Mouse (Mus musculus) forebrain, embryonic 12.5 days (tissue): ENCODE results near the gene Ano10. TPM values are rescaled to one million over a fixed set of nuclear protein-coding genes. Genes with fewer than 3 reads are reported as not detected.

ENCODE experiments used
- ATAC-seq: fragments of 200-750 bp; cut with Nextera tagmentation; 2 replicates; pipeline ENCODE4 v1.8.0; 2017; ENCODE audit warnings: moderate TSS enrichment; ENCODE audit not compliant: low FRiP score
- H3K27ac ChIP-seq: fragments of 300-500 bp; sonication (generic); 2 replicates; pipeline ENCODE4 v1.5.1; 2016; ENCODE audit warnings: mild to moderate bottlenecking
- H3K27me3 ChIP-seq: fragments of 300-500 bp; sonication (generic); 2 replicates; pipeline ENCODE4 v1.6.1; 2016; ENCODE audit warnings: mild to moderate bottlenecking
- H3K36me3 ChIP-seq: fragments of 300-500 bp; sonication (generic); replicated peaks from 2 replicates; pipeline ENCODE4 v1.6.1; 2016; ENCODE audit warnings: mild to moderate bottlenecking
- H3K4me1 ChIP-seq: fragments of 300-500 bp; sonication (generic); 2 replicates; pipeline ENCODE4 v1.6.1; 2016
- H3K4me2 ChIP-seq: fragments of 300-500 bp; sonication (generic); 2 replicates; pipeline ENCODE4 v1.6.1; 2016; ENCODE audit warnings: mild to moderate bottlenecking, moderate library complexity
- H3K4me3 ChIP-seq: fragments of 300-500 bp; sonication (generic); replicated peaks from 2 replicates; pipeline ENCODE4 v1.5.1; 2016; ENCODE audit warnings: mild to moderate bottlenecking
- H3K9ac ChIP-seq: fragments of 300-500 bp; sonication (generic); 2 replicates; pipeline ENCODE4 v1.6.1; 2016; ENCODE audit warnings: mild to moderate bottlenecking
- H3K9me3 ChIP-seq: fragments of 300-500 bp; sonication (generic); 2 replicates; pipeline ENCODE4 v1.6.1; 2016
- WGBS: fragments of 180-500 bp; shearing (Covaris S2); methylation state at CpG from one replicate; pipeline ENCODE4 v1.1.7; 2016; 5-methylcytosine and 5-hydroxymethylcytosine counted together
- polyA plus RNA-seq: library from polyadenylated mRNA; unstranded; fragments of >200 nt; fragmentation: Nextera tagmentation; extraction: Ambion mirVana; gene quantifications from 2 replicates; pipeline ENCODE4 v1.2.1, GENCODE M21; 2016

Ano10 gene
- 36.4 and 37.0 TPM in 2 replicates for polyA plus RNA-seq

GRCm38 (mm10) chr9:122294242-122294881 lies at the start of gene Ano10:
Gene Ano10, minus strand, starts transcription at chr9:122294423.
- H3K9ac ChIP-seq: peak within 1 kb of the TSS; percentile 77
- no peaks in the 10 kb centered on the region for H3K36me3 ChIP-seq
- H3K4me2 ChIP-seq: peak within 1 kb of the TSS; percentile 62
- peak within 1 kb of the TSS; percentile 64 for H3K27ac ChIP-seq
- H3K4me1 ChIP-seq: peaks cover 13% of the 10 kb centered on the region
- no peaks in the 10 kb centered on the region for H3K27me3 ChIP-seq
- peak; percentile 97 for ATAC-seq
- 1% methylated on average over 50 of the region's 51 CpGs for WGBS
- peak within 1 kb of the TSS; percentile 72 for H3K4me3 ChIP-seq
- no peaks in the 10 kb centered on the region for H3K9me3 ChIP-seq

- Histone ChIP-seq H3K27ac (no peak overlapping the region), H3K4me2 (no peak overlapping the region), H3K9me3 (no peaks in the 10 kb centered on the region), H3K36me3 (no peaks in the 10 kb centered on the region), H3K9ac (no peak overlapping the region), H3K4me3 (no peak overlapping the region), H3K4me1 (no peaks in the 10 kb centered on the region), H3K27me3 (no peaks in the 10 kb centered on the region)
- 87% methylated on average over 7 of the region's 7 CpGs for WGBS
- ATAC-seq: no peak
These were observed 49.2 kb upstream of the Ano10 start for GRCm38 (mm10) chr9:122343399-122343798.

- Histone ChIP-seq H3K36me3 (no peaks in the 10 kb centered on the region), H3K4me1 (no peaks in the 10 kb centered on the region), H3K4me3 (no peak overlapping the region), H3K9ac (no peak overlapping the region), H3K27ac (no peak overlapping the region), H3K27me3 (no peaks in the 10 kb centered on the region), H3K4me2 (no peak overlapping the region), H3K9me3 (no peaks in the 10 kb centered on the region)
- ATAC-seq: no peak
- 70% methylated on average over 5 of the region's 5 CpGs for WGBS
These were observed 45.7 kb upstream of the Ano10 start for GRCm38 (mm10) chr9:122339972-122340371.

- H3K36me3 ChIP-seq: no peaks in the 10 kb centered on the region
- no peak overlapping the region for H3K27ac ChIP-seq
- H3K4me2 ChIP-seq: no peak overlapping the region
- WGBS: 59% methylated on average over 8 of the region's 8 CpGs
- ATAC-seq: no peak
- no peaks in the 10 kb centered on the region for H3K9me3 ChIP-seq
- no peaks in the 10 kb centered on the region for H3K27me3 ChIP-seq
- H3K9ac ChIP-seq: no peak overlapping the region
- H3K4me1 ChIP-seq: no peaks in the 10 kb centered on the region
- no peak overlapping the region for H3K4me3 ChIP-seq
These were observed 43.3 kb upstream of the Ano10 start for GRCm38 (mm10) chr9:122337510-122337931.

GRCm38 (mm10) chr9:122336677-122337076 lies 42.5 kb upstream of the Ano10 start:
- WGBS: 68% methylated on average over 2 of the region's 2 CpGs
- no peaks in the 10 kb centered on the region for H3K9me3 ChIP-seq

GRCm38 (mm10) chr9:122328199-122328598 lies 34.0 kb upstream of the Ano10 start:
- Histone ChIP-seq H3K9ac (no peak overlapping the region), H3K4me1 (no peaks in the 10 kb centered on the region), H3K27me3 (no peaks in the 10 kb centered on the region), H3K4me2 (no peak overlapping the region), H3K4me3 (no peak overlapping the region), H3K36me3 (no peaks in the 10 kb centered on the region), H3K9me3 (no peaks in the 10 kb centered on the region), H3K27ac (no peak overlapping the region)
- WGBS: 69% methylated on average over 3 of the region's 3 CpGs
- no peak for ATAC-seq

More at GRCm38 (mm10) chr9:122336677-122337076, 42.5 kb upstream of the Ano10 start:
- no peaks in the 10 kb centered on the region for H3K27me3 ChIP-seq
- ATAC-seq: no peak
- no peak overlapping the region for H3K9ac ChIP-seq
- no peak overlapping the region for H3K27ac ChIP-seq
- H3K4me2 ChIP-seq: no peak overlapping the region
- no peak overlapping the region for H3K4me3 ChIP-seq
- H3K4me1 ChIP-seq: no peaks in the 10 kb centered on the region
- no peaks in the 10 kb centered on the region for H3K36me3 ChIP-seq

- Histone ChIP-seq H3K4me1 (no peaks in the 10 kb centered on the region), H3K27me3 (no peaks in the 10 kb centered on the region), H3K4me2 (no peak overlapping the region), H3K36me3 (no peaks in the 10 kb centered on the region), H3K9ac (no peak overlapping the region), H3K4me3 (no peak overlapping the region), H3K9me3 (no peaks in the 10 kb centered on the region), H3K27ac (no peak overlapping the region)
- 95% methylated on average over 1 of the region's 1 CpGs for WGBS
- no peak for ATAC-seq
These were observed 31.8 kb upstream of the Ano10 start for GRCm38 (mm10) chr9:122325996-122326395.

- no peak overlapping the region for H3K9ac ChIP-seq
- H3K9me3 ChIP-seq: no peaks in the 10 kb centered on the region
- no peaks in the 10 kb centered on the region for H3K36me3 ChIP-seq
- no peak overlapping the region for H3K4me2 ChIP-seq
- H3K4me3 ChIP-seq: no peak overlapping the region
- no peak overlapping the region for H3K27ac ChIP-seq
- H3K27me3 ChIP-seq: no peaks in the 10 kb centered on the region
- H3K4me1 ChIP-seq: no peaks in the 10 kb centered on the region
- WGBS: 84% methylated on average over 3 of the region's 3 CpGs
- no peak for ATAC-seq
These were observed 28.1 kb upstream of the Ano10 start for GRCm38 (mm10) chr9:122322356-122322755.

- Histone ChIP-seq H3K4me1 (no peaks in the 10 kb centered on the region), H3K9ac (no peak overlapping the region), H3K4me2 (no peak overlapping the region), H3K9me3 (no peaks in the 10 kb centered on the region), H3K4me3 (no peak overlapping the region), H3K36me3 (no peaks in the 10 kb centered on the region), H3K27ac (no peak overlapping the region), H3K27me3 (no peaks in the 10 kb centered on the region)
- no peak for ATAC-seq
- 89% methylated on average over 4 of the region's 4 CpGs for WGBS
These were observed 26.4 kb upstream of the Ano10 start for GRCm38 (mm10) chr9:122320626-122321025.

- no peak overlapping the region for H3K4me3 ChIP-seq
- ATAC-seq: no peak
- H3K4me2 ChIP-seq: no peak overlapping the region
- no peaks in the 10 kb centered on the region for H3K4me1 ChIP-seq
- no peaks in the 10 kb centered on the region for H3K27me3 ChIP-seq
- 88% methylated on average over 7 of the region's 7 CpGs for WGBS
- H3K9me3 ChIP-seq: no peaks in the 10 kb centered on the region
- no peak overlapping the region for H3K27ac ChIP-seq
- H3K9ac ChIP-seq: no peak overlapping the region
- H3K36me3 ChIP-seq: no peaks in the 10 kb centered on the region
These were observed 22.3 kb upstream of the Ano10 start for GRCm38 (mm10) chr9:122316562-122316961.

GRCm38 (mm10) chr9:122315501-122315900 lies 21.3 kb upstream of the Ano10 start:
- no peaks in the 10 kb centered on the region for H3K36me3 ChIP-seq
- 51% methylated on average over 11 of the region's 11 CpGs for WGBS
- no peak overlapping the region for H3K4me2 ChIP-seq
- peaks cover 6% of the 10 kb centered on the region for H3K4me1 ChIP-seq
- peak; percentile 57; the same call in 1 of the 2 replicates for ATAC-seq
- H3K27me3 ChIP-seq: 0 out of 2 replicates have a peak, but pooled peaks cover 4% of the 10 kb centered on the region
- no peak overlapping the region for H3K4me3 ChIP-seq
- no peaks in the 10 kb centered on the region for H3K9me3 ChIP-seq
- no peak overlapping the region for H3K27ac ChIP-seq
- H3K9ac ChIP-seq: no peak overlapping the region

- no peaks in the 10 kb centered on the region for H3K36me3 ChIP-seq
- H3K4me3 ChIP-seq: no peak overlapping the region
- H3K9me3 ChIP-seq: no peaks in the 10 kb centered on the region
- no peak for ATAC-seq
- no peak overlapping the region for H3K9ac ChIP-seq
- peaks cover 6% of the 10 kb centered on the region for H3K4me1 ChIP-seq
- 66% methylated on average over 4 of the region's 4 CpGs for WGBS
- no peak overlapping the region for H3K27ac ChIP-seq
- H3K4me2 ChIP-seq: no peak overlapping the region
- H3K27me3 ChIP-seq: 0 out of 2 replicates have a peak, but pooled peaks cover 4% of the 10 kb centered on the region
These were observed 20.7 kb upstream of the Ano10 start for GRCm38 (mm10) chr9:122314942-122315341.

- no peak for ATAC-seq
- Histone ChIP-seq H3K36me3 (no peaks in the 10 kb centered on the region), H3K4me2 (no peak overlapping the region), H3K27me3 (peaks cover 8% of the 10 kb centered on the region; the same call in 1 of the 2 replicates), H3K4me3 (no peak overlapping the region), H3K9me3 (no peaks in the 10 kb centered on the region), H3K27ac (no peak overlapping the region), H3K9ac (no peak overlapping the region), H3K4me1 (peaks cover 9% of the 10 kb centered on the region)
- 90% methylated on average over 6 of the region's 6 CpGs for WGBS
These were observed 20.2 kb upstream of the Ano10 start for GRCm38 (mm10) chr9:122314386-122314785.
